Mouse (Mus musculus): ENCODE measurements around the gene Mmp9.

DNA sequence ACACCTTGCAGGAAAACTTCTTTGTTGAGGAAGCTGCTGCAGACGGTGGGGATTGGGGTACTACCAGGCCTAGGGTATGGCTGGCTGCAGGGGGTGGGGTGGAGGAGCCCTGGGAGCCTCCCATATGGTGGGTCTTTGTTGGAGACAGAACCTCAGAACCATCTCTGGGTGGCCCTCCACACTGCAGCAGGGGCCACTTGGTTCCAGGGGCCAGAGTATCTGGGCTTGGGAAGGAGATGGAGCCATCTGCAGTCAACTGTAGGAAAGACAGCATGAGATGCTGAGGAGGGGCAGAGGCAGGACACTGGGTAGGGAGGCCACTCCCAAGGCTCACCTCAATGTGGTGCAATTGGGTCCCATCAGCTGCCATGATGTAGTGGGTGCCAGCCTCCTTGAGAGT is 45.9 kb upstream of the Mmp9 start:
- TF ChIP-seq POLR2A (IDR thresholded peaks at IDR 0.05; ENCODE audit: insufficient read depth, low read length) (no peak), CTCF (IDR thresholded peaks at IDR 0.05; ENCODE audit: low read depth, low read length) (peak; percentile 32)

All from ES-Bruce4 (cell line).